Mouse (Mus musculus): ENCODE results near the gene Tgds. TPM values are rescaled to one million over a fixed set of nuclear protein-coding genes. Genes with fewer than 3 reads are reported as not detected.

Gene Tgds
- polyA plus RNA-seq (2016; fragmentation: Nextera tagmentation; extraction: Ambion mirVana): 36.7 and 36.9 TPM in 2 replicates

DNA sequence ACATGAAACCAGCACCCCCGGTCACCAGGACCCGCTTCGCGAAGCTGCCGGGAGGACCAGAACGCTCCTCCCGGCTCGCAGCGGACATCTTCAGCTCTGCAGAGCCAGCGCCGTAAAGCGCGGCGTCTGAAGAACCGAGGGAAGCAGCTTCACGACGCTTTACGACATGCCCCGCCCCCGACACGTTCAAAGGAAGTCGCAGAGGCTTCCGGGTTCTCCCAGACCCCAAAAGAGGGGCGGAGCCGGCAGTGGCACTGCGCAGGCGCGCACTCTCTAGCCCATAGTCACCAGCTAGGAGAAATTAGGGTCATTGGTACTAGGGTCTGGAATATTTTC lies at the start of gene Tgds:
Tgds (minus strand) TSS at position 114 of the 336 bp plus-strand sequence.
- peaks cover 9% of the 10 kb centered on the region for H3K4me1 ChIP-seq (replicated peaks)
- peaks cover 25% of the 10 kb centered on the region for H3K36me3 ChIP-seq
- no peaks in the 10 kb centered on the region for H3K9me3 ChIP-seq
- H3K27ac ChIP-seq: no peak within 1 kb of the TSS
- H3K4me2 ChIP-seq: peak within 1 kb of the TSS; percentile 71
- H3K27me3 ChIP-seq: no peaks in the 10 kb centered on the region
- H3K9ac ChIP-seq (replicated peaks): peak within 1 kb of the TSS; percentile 76
- peak within 1 kb of the TSS; percentile 69 for H3K4me3 ChIP-seq (replicated peaks)
- WGBS: under 1% methylated on average over 28 of the region's 28 CpGs
- ATAC-seq (ENCODE audit: insufficient number of reproducible peaks, insufficient read depth, low FRiP score, low TSS enrichment, low read depth): peak; percentile 66; the same call in 1 of the 2 replicates

DNA sequence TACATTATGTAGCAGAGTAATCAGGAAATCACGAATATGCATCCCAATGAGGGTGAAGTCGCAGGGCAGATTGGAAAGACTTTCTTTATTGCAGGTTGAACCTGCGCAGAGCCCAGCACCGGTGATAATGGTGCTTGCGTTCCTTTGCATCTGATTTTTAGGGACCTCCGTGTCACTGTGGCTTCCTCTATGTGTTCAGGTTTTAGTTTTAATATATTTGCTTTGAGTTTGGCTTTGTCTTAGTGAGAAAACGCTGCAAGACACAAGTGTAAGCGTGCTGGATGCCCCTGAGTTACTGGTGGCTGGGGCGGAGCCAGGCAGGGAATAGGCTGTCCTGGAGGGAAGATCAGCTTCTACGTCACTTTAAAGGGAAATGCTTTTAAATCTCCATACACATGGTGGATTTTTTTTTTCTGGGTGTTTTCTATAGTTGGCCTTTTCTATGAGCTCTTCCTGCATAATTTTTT lies 48.2 kb upstream of the Tgds start:
- peak overlapping the region; percentile 50 for H3K4me3 ChIP-seq (replicated peaks)
- no peak overlapping the region for H3K9ac ChIP-seq (replicated peaks)
- H3K27me3 ChIP-seq: no peaks in the 10 kb centered on the region
- peak overlapping the region; percentile 73 for H3K4me2 ChIP-seq
- H3K9me3 ChIP-seq: no peaks in the 10 kb centered on the region
- H3K27ac ChIP-seq: no peak overlapping the region
- 6% methylated on average over 10 of the region's 10 CpGs for WGBS
- H3K4me1 ChIP-seq (replicated peaks): no peaks in the 10 kb centered on the region; the same call in 1 of the 2 replicates
- ATAC-seq (ENCODE audit: insufficient number of reproducible peaks, insufficient read depth, low FRiP score, low TSS enrichment, low read depth): peak; percentile 56; the same call in 1 of the 2 replicates
- H3K36me3 ChIP-seq: no peaks in the 10 kb centered on the region

DNA sequence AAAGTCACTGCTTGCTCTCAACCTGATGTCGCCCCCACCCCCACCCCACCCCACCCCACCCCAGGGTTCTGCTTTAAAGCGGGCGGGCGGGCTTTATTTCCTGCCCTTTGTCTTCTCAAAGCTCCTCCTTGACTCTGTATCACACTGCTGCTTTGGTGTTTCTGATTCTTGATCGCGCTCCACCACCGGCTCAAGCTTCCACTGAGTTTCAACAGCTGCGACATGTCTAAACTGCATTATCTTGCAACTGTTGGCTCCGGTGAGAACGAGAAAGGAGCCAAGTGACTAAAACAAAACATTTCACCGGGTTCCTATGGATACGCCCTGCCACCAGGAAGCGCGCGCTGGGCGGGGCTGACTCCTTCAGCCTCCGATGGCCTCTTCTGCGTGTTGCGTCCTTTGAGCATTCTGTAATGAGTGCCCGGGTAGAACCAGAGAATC lies 47.6 kb upstream of the Tgds start:
- Histone ChIP-seq H3K4me1 (replicated peaks) (no peaks in the 10 kb centered on the region; the same call in 1 of the 2 replicates), H3K27ac (no peak overlapping the region), H3K27me3 (no peaks in the 10 kb centered on the region), H3K36me3 (no peaks in the 10 kb centered on the region), H3K9ac (replicated peaks) (peak overlapping the region; percentile 55), H3K9me3 (no peaks in the 10 kb centered on the region), H3K4me2 (peak overlapping the region; percentile 73), H3K4me3 (replicated peaks) (peak overlapping the region; percentile 50)
- 0% methylated on average over 20 of the region's 20 CpGs for WGBS
- peak; percentile 42; the same call in 1 of the 2 replicates for ATAC-seq (ENCODE audit: insufficient number of reproducible peaks, insufficient read depth, low FRiP score, low TSS enrichment, low read depth)

DNA sequence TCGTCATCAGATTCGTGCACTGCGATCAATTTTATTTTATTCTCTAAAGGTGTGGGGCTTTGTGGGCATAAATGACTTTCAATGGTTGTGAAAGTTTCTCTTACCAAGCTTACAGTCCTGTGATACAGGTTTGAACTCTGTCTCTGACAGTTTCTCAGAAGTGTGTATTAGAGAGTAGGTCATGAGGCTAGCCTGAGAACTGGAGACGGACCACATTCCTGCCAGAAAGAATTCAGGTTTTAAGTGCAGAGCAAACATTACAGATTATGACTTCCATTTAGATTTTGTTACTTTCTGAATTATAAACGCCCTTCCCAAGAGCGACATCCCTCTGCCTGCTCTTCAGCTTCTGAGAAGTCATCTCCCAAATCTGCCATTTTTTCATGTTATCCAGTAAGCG lies 47.1 kb upstream of the Tgds start:
- Histone ChIP-seq H3K27me3 (no peaks in the 10 kb centered on the region), H3K4me2 (peak overlapping the region; percentile 73), H3K4me3 (replicated peaks) (peak overlapping the region; percentile 50), H3K9ac (replicated peaks) (peak overlapping the region; percentile 55), H3K9me3 (no peaks in the 10 kb centered on the region), H3K4me1 (replicated peaks) (no peaks in the 10 kb centered on the region; the same call in 1 of the 2 replicates), H3K27ac (no peak overlapping the region), H3K36me3 (no peaks in the 10 kb centered on the region)
- ATAC-seq (ENCODE audit: insufficient number of reproducible peaks, insufficient read depth, low FRiP score, low TSS enrichment, low read depth): no peak
- WGBS: 34% methylated on average over 7 of the region's 7 CpGs

DNA sequence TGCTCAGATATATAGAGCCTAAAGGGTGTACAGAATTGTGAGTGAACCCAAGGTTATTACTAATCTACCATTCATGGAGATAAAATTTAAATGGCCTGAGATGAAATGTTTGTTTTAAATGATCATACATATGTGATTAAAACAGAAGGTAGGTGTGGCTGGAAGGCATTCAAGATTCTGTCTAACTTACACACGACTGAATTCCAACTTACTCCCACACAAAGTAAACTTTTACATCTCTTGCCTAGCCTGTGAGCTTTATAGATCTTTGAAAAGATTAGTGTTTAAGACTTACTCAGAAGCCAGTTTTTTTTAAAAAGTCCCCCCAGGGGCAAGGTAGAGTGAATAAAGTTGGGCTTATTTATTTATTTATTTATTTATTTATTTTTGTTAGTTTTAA lies 46.7 kb upstream of the Tgds start:
- H3K36me3 ChIP-seq: no peaks in the 10 kb centered on the region
- no peaks in the 10 kb centered on the region for H3K9me3 ChIP-seq
- H3K4me1 ChIP-seq (replicated peaks): no peaks in the 10 kb centered on the region; the same call in 1 of the 2 replicates
- no peak overlapping the region for H3K4me2 ChIP-seq
- 64% methylated on average over 1 of the region's 1 CpGs for WGBS
- H3K4me3 ChIP-seq (replicated peaks): no peak overlapping the region
- no peak overlapping the region for H3K27ac ChIP-seq
- no peaks in the 10 kb centered on the region for H3K27me3 ChIP-seq
- no peak overlapping the region for H3K9ac ChIP-seq (replicated peaks)
- no peak for ATAC-seq (ENCODE audit: insufficient number of reproducible peaks, insufficient read depth, low FRiP score, low TSS enrichment, low read depth)

DNA sequence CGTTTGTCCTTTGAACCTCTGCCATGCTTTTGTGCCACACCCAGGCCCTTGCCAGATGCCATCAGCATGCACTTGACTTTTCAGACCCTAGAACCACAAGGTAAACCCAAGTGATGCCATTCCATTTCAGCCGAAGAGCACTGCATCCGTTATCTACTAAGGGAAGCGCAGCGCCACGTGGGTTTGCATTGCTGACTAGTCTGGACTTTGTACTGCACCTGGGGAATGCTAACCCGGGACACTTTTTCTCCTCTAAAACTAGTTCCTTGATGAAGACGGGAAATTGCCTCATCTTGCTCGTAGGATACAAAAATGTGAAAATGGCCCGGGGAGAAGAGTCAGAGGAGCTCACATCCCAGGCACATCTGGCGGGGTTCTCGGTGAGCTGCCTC lies 43.1 kb upstream of the Tgds start:
- 85% methylated on average over 12 of the region's 12 CpGs for WGBS
- Histone ChIP-seq H3K27ac (no peak overlapping the region), H3K4me3 (replicated peaks) (no peak overlapping the region), H3K4me1 (replicated peaks) (no peaks in the 10 kb centered on the region; the same call in 1 of the 2 replicates), H3K4me2 (no peak overlapping the region), H3K9ac (replicated peaks) (no peak overlapping the region), H3K27me3 (no peaks in the 10 kb centered on the region), H3K36me3 (no peaks in the 10 kb centered on the region), H3K9me3 (no peaks in the 10 kb centered on the region)
- ATAC-seq (ENCODE audit: insufficient number of reproducible peaks, insufficient read depth, low FRiP score, low TSS enrichment, low read depth): no peak

DNA sequence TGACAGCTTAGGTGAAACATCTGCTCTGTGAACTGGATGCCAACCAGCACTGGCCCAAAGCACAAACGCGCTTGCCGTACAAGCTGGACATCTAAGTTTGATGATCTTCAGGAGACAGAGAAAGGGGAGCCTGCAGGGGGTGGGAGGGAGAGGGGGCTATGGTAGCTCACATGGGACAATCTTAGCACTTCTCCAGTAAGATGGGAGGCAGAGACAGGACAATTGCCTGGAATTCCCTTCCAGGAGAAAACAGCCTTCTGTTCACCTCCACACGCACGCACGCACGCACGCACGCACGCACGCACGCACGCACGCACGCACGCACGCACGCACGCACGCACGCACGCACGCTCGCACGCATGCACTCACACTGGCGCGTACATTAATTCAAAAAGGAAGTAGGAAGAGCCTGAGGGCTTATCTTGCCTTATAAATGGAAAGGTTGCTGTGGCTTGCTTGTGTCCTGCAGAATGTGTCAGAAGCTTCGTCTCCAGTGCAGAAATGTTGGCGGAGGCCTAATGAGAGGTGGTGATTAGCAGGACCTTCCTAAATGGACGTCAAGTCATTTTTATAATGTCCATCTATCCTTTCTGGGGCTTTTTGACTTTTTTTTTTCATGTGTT lies 42.6 kb upstream of the Tgds start:
- peaks cover 3% of the 10 kb centered on the region; the same call in 1 of the 2 replicates for H3K36me3 ChIP-seq
- no peaks in the 10 kb centered on the region for H3K27me3 ChIP-seq
- H3K9me3 ChIP-seq: no peaks in the 10 kb centered on the region
- H3K27ac ChIP-seq: no peak overlapping the region
- no peaks in the 10 kb centered on the region for H3K4me1 ChIP-seq (replicated peaks)
- WGBS: 83% methylated on average over 30 of the region's 30 CpGs
- H3K4me3 ChIP-seq (replicated peaks): no peak overlapping the region
- ATAC-seq (ENCODE audit: insufficient number of reproducible peaks, insufficient read depth, low FRiP score, low TSS enrichment, low read depth): no peak
- no peak overlapping the region for H3K4me2 ChIP-seq
- no peak overlapping the region for H3K9ac ChIP-seq (replicated peaks)

DNA sequence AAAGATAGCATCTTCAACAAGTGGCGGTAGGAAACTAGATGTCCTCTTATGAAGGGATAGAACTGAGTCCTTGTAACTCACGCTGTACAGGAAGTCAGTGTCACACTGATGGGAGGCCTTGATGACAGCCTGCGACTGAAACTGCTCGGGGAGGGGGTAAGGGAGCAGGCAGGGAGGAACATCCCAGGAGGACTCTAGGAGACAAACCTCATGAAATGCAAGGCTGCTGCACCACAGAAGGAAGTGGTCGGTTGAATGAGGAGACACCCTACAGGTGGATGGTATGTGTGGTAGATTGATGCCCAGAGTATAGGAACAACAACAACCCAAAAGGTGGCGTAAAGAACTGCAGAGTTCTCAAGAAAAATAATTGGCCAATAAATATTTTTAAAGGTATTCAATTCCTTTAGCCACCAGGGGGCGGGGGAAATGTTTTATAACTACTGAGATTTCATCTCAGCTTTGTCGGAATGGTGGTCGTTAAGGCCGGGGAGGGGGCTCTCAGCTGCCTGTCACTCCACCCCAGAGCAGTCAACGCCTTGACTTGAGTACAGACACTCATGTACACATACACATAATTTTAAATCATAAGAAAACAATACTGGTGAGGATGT lies 41.1 kb upstream of the Tgds start:
- Histone ChIP-seq H3K27me3 (no peaks in the 10 kb centered on the region), H3K36me3 (peaks cover 18% of the 10 kb centered on the region; the same call in 1 of the 2 replicates), H3K27ac (no peak overlapping the region), H3K4me2 (no peak overlapping the region), H3K9me3 (no peaks in the 10 kb centered on the region), H3K4me1 (replicated peaks) (no peaks in the 10 kb centered on the region), H3K4me3 (replicated peaks) (no peak overlapping the region), H3K9ac (replicated peaks) (no peak overlapping the region)
- no peak for ATAC-seq (ENCODE audit: insufficient number of reproducible peaks, insufficient read depth, low FRiP score, low TSS enrichment, low read depth)
- 61% methylated on average over 11 of the region's 11 CpGs for WGBS

DNA sequence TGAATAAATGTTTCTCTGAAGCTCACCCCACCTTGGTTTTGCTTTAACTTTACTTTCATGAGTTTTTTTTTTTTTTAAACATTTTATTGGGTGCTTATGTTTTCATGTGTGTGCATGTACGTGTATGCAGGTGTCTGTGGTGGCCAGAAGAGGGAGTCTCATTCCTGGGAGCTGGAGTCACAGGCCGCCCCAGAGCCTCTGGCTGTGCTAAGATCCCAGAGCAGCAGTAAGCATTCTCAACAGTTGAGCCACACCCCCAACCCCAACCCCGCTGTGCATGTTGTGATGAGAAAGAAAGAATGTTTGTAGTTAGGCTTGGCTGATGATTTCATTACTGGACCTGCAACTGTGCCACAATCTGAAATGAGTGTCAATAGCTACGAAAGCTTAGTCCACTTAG lies 36.2 kb upstream of the Tgds start:
- Histone ChIP-seq H3K36me3 (peaks cover 30% of the 10 kb centered on the region; the same call in 1 of the 2 replicates), H3K27ac (no peak overlapping the region), H3K4me3 (replicated peaks) (no peak overlapping the region), H3K4me2 (no peak overlapping the region), H3K27me3 (no peaks in the 10 kb centered on the region), H3K9me3 (no peaks in the 10 kb centered on the region), H3K4me1 (replicated peaks) (no peaks in the 10 kb centered on the region), H3K9ac (replicated peaks) (no peak overlapping the region)
- 91% methylated on average over 4 of the region's 4 CpGs for WGBS
- no peak for ATAC-seq (ENCODE audit: insufficient number of reproducible peaks, insufficient read depth, low FRiP score, low TSS enrichment, low read depth)

DNA sequence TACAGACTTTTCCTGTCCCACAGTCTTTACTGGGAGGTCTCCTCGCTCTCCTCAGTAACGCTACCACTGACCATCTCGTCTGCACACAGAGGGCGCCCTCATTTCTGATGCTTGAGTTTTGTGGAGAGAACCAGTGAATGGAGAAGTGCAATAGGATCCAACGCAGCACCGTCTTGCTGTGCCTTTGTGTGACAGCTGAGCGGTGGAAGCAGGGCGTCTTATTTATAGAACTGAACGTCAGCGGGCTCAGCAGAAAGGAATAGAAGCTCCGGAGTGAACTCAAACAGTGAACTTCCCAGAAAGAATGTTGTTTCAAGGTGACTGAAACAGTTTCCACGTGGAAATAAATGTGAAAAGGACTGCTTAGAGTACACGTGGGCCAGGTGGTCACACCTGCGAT lies 30.1 kb upstream of the Tgds start:
- no peak for ATAC-seq (ENCODE audit: insufficient number of reproducible peaks, insufficient read depth, low FRiP score, low TSS enrichment, low read depth)
- peaks cover 69% of the 10 kb centered on the region for H3K36me3 ChIP-seq
- no peaks in the 10 kb centered on the region for H3K9me3 ChIP-seq
- no peak overlapping the region for H3K4me2 ChIP-seq
- no peaks in the 10 kb centered on the region for H3K4me1 ChIP-seq (replicated peaks)
- H3K27ac ChIP-seq: no peak overlapping the region
- WGBS: 90% methylated on average over 14 of the region's 14 CpGs
- H3K9ac ChIP-seq (replicated peaks): no peak overlapping the region
- H3K4me3 ChIP-seq (replicated peaks): no peak overlapping the region
- no peaks in the 10 kb centered on the region for H3K27me3 ChIP-seq

DNA sequence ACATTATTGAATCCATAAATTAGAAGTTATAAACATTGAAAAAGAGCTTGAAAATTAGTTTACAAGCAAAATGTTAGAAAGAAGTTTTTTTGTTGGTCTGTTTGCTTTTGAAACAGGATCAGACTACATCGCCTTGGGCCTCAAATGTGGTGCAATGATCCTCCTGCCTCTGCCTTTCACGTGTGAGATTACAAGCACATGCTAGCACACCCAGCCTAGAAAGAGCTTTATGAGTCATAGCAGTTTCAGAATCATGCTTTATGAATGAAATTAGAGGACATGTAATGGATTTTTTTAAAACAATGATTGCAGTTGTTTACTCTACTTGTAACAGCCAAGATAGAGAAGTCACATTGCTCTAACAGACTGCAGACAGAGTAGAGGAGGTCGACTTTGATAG lies 29.2 kb upstream of the Tgds start:
- no peak for ATAC-seq (ENCODE audit: insufficient number of reproducible peaks, insufficient read depth, low FRiP score, low TSS enrichment, low read depth)
- Histone ChIP-seq H3K4me3 (replicated peaks) (no peak overlapping the region), H3K9ac (replicated peaks) (no peak overlapping the region), H3K4me2 (no peak overlapping the region), H3K4me1 (replicated peaks) (no peaks in the 10 kb centered on the region), H3K9me3 (no peaks in the 10 kb centered on the region), H3K27me3 (no peaks in the 10 kb centered on the region), H3K36me3 (peaks cover 71% of the 10 kb centered on the region), H3K27ac (no peak overlapping the region)
- WGBS: 88% methylated on average over 3 of the region's 3 CpGs

Measured in limb, embryonic 12.5 days (tissue).